Mouse (Mus musculus) forebrain, embryonic 13.5 days (tissue): Measurements from ENCODE around the gene Abcc8. TPM values are rescaled to one million over a fixed set of nuclear protein-coding genes. Genes with fewer than 3 reads are reported as not detected.

Experiments used
- ATAC-seq: fragments of 200-750 bp; cut with Nextera tagmentation; 2 replicates; pipeline ENCODE4 v1.8.0; 2017
- H3K27ac ChIP-seq: fragments of 300-500 bp; sonication (generic); 2 replicates; pipeline ENCODE4 v1.5.1; 2015; ENCODE audit warnings: inconsistent platforms, mild to moderate bottlenecking, moderate library complexity
- H3K27me3 ChIP-seq: fragments of 300-500 bp; sonication (generic); 2 replicates; pipeline ENCODE4 v1.6.1; 2015; ENCODE audit warnings: mild to moderate bottlenecking, inconsistent platforms
- H3K36me3 ChIP-seq: fragments of 300-500 bp; sonication (generic); 2 replicates; pipeline ENCODE4 v1.6.1; 2015; ENCODE audit warnings: mild to moderate bottlenecking, inconsistent platforms; ENCODE audit not compliant: poor library complexity, severe bottlenecking
- H3K4me1 ChIP-seq: fragments of 300-500 bp; sonication (generic); 2 replicates; pipeline ENCODE4 v1.6.1; 2015; ENCODE audit warnings: inconsistent platforms
- H3K4me2 ChIP-seq: fragments of 300-500 bp; sonication (generic); 2 replicates; pipeline ENCODE4 v1.6.1; 2015; ENCODE audit warnings: inconsistent platforms, mild to moderate bottlenecking, moderate library complexity
- H3K4me3 ChIP-seq: fragments of 300-500 bp; sonication (generic); 2 replicates; pipeline ENCODE4 v1.5.1; 2015; ENCODE audit warnings: mild to moderate bottlenecking, inconsistent platforms
- H3K9ac ChIP-seq: fragments of 300-500 bp; sonication (generic); 2 replicates; pipeline ENCODE4 v1.6.1; 2015; ENCODE audit warnings: mild to moderate bottlenecking, inconsistent platforms
- H3K9me3 ChIP-seq: fragments of 300-500 bp; sonication (generic); replicated peaks from 2 replicates; pipeline ENCODE4 v1.6.1; 2016; ENCODE audit warnings: inconsistent platforms
- WGBS: fragments of 180-500 bp; shearing (Covaris S2); methylation state at CpG from one replicate; pipeline ENCODE4 v1.1.7; 2015; 5-methylcytosine and 5-hydroxymethylcytosine counted together
- polyA plus RNA-seq: library from polyadenylated mRNA; unstranded; fragments of >200 nt; fragmentation: Nextera tagmentation; extraction: Ambion mirVana; gene quantifications from 2 replicates; pipeline ENCODE4 v1.2.1, GENCODE M21; 2015

Abcc8 gene
- 6.9 and 10.2 TPM in 2 replicates for polyA plus RNA-seq

- no peaks in the 10 kb centered on the region for H3K36me3 ChIP-seq
- H3K9ac ChIP-seq, result peak within 1 kb of the TSS; percentile 60
- H3K4me1 ChIP-seq, result peaks cover 12% of the 10 kb centered on the region
- no peaks in the 10 kb centered on the region for H3K9me3 ChIP-seq
- H3K27ac ChIP-seq, result no peak within 1 kb of the TSS
- peak within 1 kb of the TSS; percentile 73 for H3K4me2 ChIP-seq
- peak; percentile 76 for ATAC-seq
- WGBS, result under 1% methylated on average over 57 of the region's 75 CpGs
- H3K4me3 ChIP-seq, result peak within 1 kb of the TSS; percentile 49
- peaks cover 50% of the 10 kb centered on the region for H3K27me3 ChIP-seq
These were observed at the start of gene Abcc8 for GRCm38 (mm10) chr7:46179431-46180275. Gene Abcc8, minus strand, starts transcription at chr7:46180033.

- ATAC-seq, result peak; percentile 76; the same call in 1 of the 2 replicates
- no peak overlapping the region for H3K27ac ChIP-seq
- H3K9ac ChIP-seq, result no peak overlapping the region
- peaks cover 18% of the 10 kb centered on the region; the same call in 1 of the 2 replicates for H3K4me1 ChIP-seq
- H3K4me3 ChIP-seq, result no peak overlapping the region
- H3K4me2 ChIP-seq, result no peak overlapping the region
- H3K9me3 ChIP-seq, result no peaks in the 10 kb centered on the region
- WGBS, result 55% methylated on average over 4 of the region's 4 CpGs
- H3K36me3 ChIP-seq, result no peaks in the 10 kb centered on the region
- no peaks in the 10 kb centered on the region for H3K27me3 ChIP-seq
These were observed 47.1 kb upstream of the Abcc8 start for GRCm38 (mm10) chr7:46226936-46227335.

- WGBS, result 28% methylated on average over 7 of the region's 7 CpGs
- no peaks in the 10 kb centered on the region for H3K27me3 ChIP-seq
- no peak overlapping the region for H3K4me2 ChIP-seq
- H3K36me3 ChIP-seq, result no peaks in the 10 kb centered on the region
- H3K4me1 ChIP-seq, result peaks cover 18% of the 10 kb centered on the region; the same call in 1 of the 2 replicates
- H3K4me3 ChIP-seq, result no peak overlapping the region
- H3K9ac ChIP-seq, result no peak overlapping the region
- no peak for ATAC-seq
- no peaks in the 10 kb centered on the region for H3K9me3 ChIP-seq
- no peak overlapping the region for H3K27ac ChIP-seq
These were observed 46.4 kb upstream of the Abcc8 start for GRCm38 (mm10) chr7:46226253-46226652.

GRCm38 (mm10) chr7:46220591-46221129 is 40.8 kb upstream of the Abcc8 start:
- no peaks in the 10 kb centered on the region for H3K36me3 ChIP-seq
- no peak overlapping the region for H3K9ac ChIP-seq
- ATAC-seq, result no peak
- 0 out of 2 replicates have a peak, but pooled peaks cover 2% of the 10 kb centered on the region for H3K27me3 ChIP-seq
- WGBS, result 80% methylated on average over 8 of the region's 8 CpGs
- peaks cover 4% of the 10 kb centered on the region; the same call in 1 of the 2 replicates for H3K4me1 ChIP-seq
- no peak overlapping the region for H3K27ac ChIP-seq
- no peaks in the 10 kb centered on the region for H3K9me3 ChIP-seq
- H3K4me3 ChIP-seq, result no peak overlapping the region
- no peak overlapping the region for H3K4me2 ChIP-seq

GRCm38 (mm10) chr7:46218415-46218814 is 38.6 kb upstream of the Abcc8 start:
- no peak overlapping the region for H3K9ac ChIP-seq
- H3K4me3 ChIP-seq, result no peak overlapping the region
- no peak overlapping the region for H3K27ac ChIP-seq
- WGBS, result 11% methylated on average over 11 of the region's 11 CpGs
- peak; percentile 41; the same call in 1 of the 2 replicates for ATAC-seq
- no peaks in the 10 kb centered on the region for H3K9me3 ChIP-seq
- H3K4me2 ChIP-seq, result no peak overlapping the region
- H3K27me3 ChIP-seq, result 0 out of 2 replicates have a peak, but pooled peaks cover 2% of the 10 kb centered on the region
- no peaks in the 10 kb centered on the region for H3K36me3 ChIP-seq
- H3K4me1 ChIP-seq, result peaks cover 4% of the 10 kb centered on the region; the same call in 1 of the 2 replicates

- Histone ChIP-seq H3K4me1 (peaks cover 12% of the 10 kb centered on the region), H3K27me3 (0 out of 2 replicates have a peak, but pooled peaks cover 2% of the 10 kb centered on the region), H3K27ac (no peak overlapping the region), H3K9ac (no peak overlapping the region), H3K9me3 (no peaks in the 10 kb centered on the region), H3K4me3 (no peak overlapping the region), H3K36me3 (no peaks in the 10 kb centered on the region), H3K4me2 (no peak overlapping the region)
- 42% methylated on average over 2 of the region's 2 CpGs for WGBS
- no peak for ATAC-seq
These were observed 36.6 kb upstream of the Abcc8 start for GRCm38 (mm10) chr7:46216481-46216880.

- Histone ChIP-seq H3K9me3 (no peaks in the 10 kb centered on the region), H3K4me2 (no peak overlapping the region), H3K27me3 (no peaks in the 10 kb centered on the region), H3K4me1 (peaks cover 8% of the 10 kb centered on the region), H3K4me3 (no peak overlapping the region), H3K9ac (no peak overlapping the region), H3K36me3 (no peaks in the 10 kb centered on the region), H3K27ac (no peak overlapping the region)
- no peak for ATAC-seq
- 84% methylated on average over 6 of the region's 6 CpGs for WGBS
These were observed 30.4 kb upstream of the Abcc8 start for GRCm38 (mm10) chr7:46210276-46210675.

GRCm38 (mm10) chr7:46208131-46208530 is 28.3 kb upstream of the Abcc8 start:
- Histone ChIP-seq H3K4me2 (no peak overlapping the region), H3K9me3 (no peaks in the 10 kb centered on the region), H3K9ac (no peak overlapping the region), H3K4me3 (no peak overlapping the region), H3K36me3 (no peaks in the 10 kb centered on the region), H3K27me3 (no peaks in the 10 kb centered on the region), H3K27ac (no peak overlapping the region), H3K4me1 (peaks cover 6% of the 10 kb centered on the region)
- no peak for ATAC-seq
- 92% methylated on average over 8 of the region's 8 CpGs for WGBS

GRCm38 (mm10) chr7:46204775-46205174 is 24.9 kb upstream of the Abcc8 start:
- Histone ChIP-seq H3K4me3 (no peak overlapping the region), H3K27me3 (no peaks in the 10 kb centered on the region), H3K9me3 (no peaks in the 10 kb centered on the region), H3K27ac (no peak overlapping the region), H3K9ac (no peak overlapping the region), H3K36me3 (no peaks in the 10 kb centered on the region), H3K4me2 (no peak overlapping the region), H3K4me1 (peaks cover 5% of the 10 kb centered on the region)
- WGBS, result 67% methylated on average over 6 of the region's 6 CpGs
- ATAC-seq, result no peak

- Histone ChIP-seq H3K27me3 (no peaks in the 10 kb centered on the region), H3K4me2 (no peak overlapping the region), H3K4me3 (no peak overlapping the region), H3K9ac (no peak overlapping the region), H3K36me3 (no peaks in the 10 kb centered on the region), H3K9me3 (no peaks in the 10 kb centered on the region), H3K27ac (no peak overlapping the region), H3K4me1 (peaks cover 5% of the 10 kb centered on the region)
- 56% methylated on average over 11 of the region's 11 CpGs for WGBS
- peak; percentile 50 for ATAC-seq
These were observed 24.2 kb upstream of the Abcc8 start for GRCm38 (mm10) chr7:46204046-46204471.

GRCm38 (mm10) chr7:46201649-46202048 is 21.8 kb upstream of the Abcc8 start:
- no peak overlapping the region for H3K9ac ChIP-seq
- no peaks in the 10 kb centered on the region for H3K27me3 ChIP-seq
- no peaks in the 10 kb centered on the region for H3K36me3 ChIP-seq
- H3K27ac ChIP-seq, result no peak overlapping the region
- 10% methylated on average over 14 of the region's 14 CpGs for WGBS
- no peak overlapping the region for H3K4me3 ChIP-seq
- H3K9me3 ChIP-seq, result no peaks in the 10 kb centered on the region
- peak overlapping the region; percentile 14; the same call in 1 of the 2 replicates for H3K4me2 ChIP-seq
- H3K4me1 ChIP-seq, result peaks cover 5% of the 10 kb centered on the region
- ATAC-seq, result peak; percentile 60; the same call in 1 of the 2 replicates

GRCm38 (mm10) chr7:46200021-46200420 is 20.2 kb upstream of the Abcc8 start:
- Histone ChIP-seq H3K9me3 (no peaks in the 10 kb centered on the region), H3K27ac (no peak overlapping the region), H3K4me1 (peaks cover 5% of the 10 kb centered on the region), H3K36me3 (no peaks in the 10 kb centered on the region), H3K4me2 (no peak overlapping the region), H3K4me3 (no peak overlapping the region), H3K9ac (no peak overlapping the region), H3K27me3 (no peaks in the 10 kb centered on the region)
- no peak for ATAC-seq
- WGBS, result 67% methylated on average over 6 of the region's 6 CpGs
